28 mouse cellular contexts compared by ENCODE assay signal in genomic region chr12:10573381-10573780, GRCm38 (mm10).
DNase-seq lines count a peak whose midpoint lies in the region; ATAC-seq lines count a peak whose summit lies in the region.
"Had no signal": no experiment of that assay in that cellular context is flagged by ENCODE, and none has a peak within 500 bp of the region (broad histone marks: within the 10 kb centered on the region; RNA-seq: fewer than 3 reads in every experiment).

No protein-coding gene starts in this region.

- no peak for ATAC-seq in hindbrain, embryonic 11.5 days (ENCODE audit: low FRiP score)
- no peak for ATAC-seq in hindbrain, embryonic 14.5 days (ENCODE audit: low FRiP score)
- no peak for ATAC-seq in embryonic facial prominence, embryonic 14.5 days (ENCODE audit: low read depth)
- no peak for ATAC-seq in limb, embryonic 15.5 days (ENCODE audit: insufficient number of reproducible peaks, low FRiP score, low TSS enrichment, low read depth)
- ATAC-seq: CD4-positive, CD25-positive, alpha-beta regulatory T cell, adult 4 months; forebrain, embryonic 15.5 days; hindbrain, embryonic 16.5 days; intestine, embryonic 15.5 days had no signal

- H3K27me3 ChIP-seq in hindbrain, embryonic 11.5 days (ENCODE audit: control insufficient read depth, insufficient read depth, low read length): no peaks in the 10 kb centered on the region
- H3K27me3 ChIP-seq in hindbrain, embryonic 14.5 days (ENCODE audit: control insufficient read depth, insufficient read depth, low read length): no peaks in the 10 kb centered on the region
- no peaks in the 10 kb centered on the region for H3K27me3 ChIP-seq in embryonic facial prominence, embryonic 14.5 days (replicated peaks; ENCODE audit: control insufficient read depth, insufficient read depth, low read length)
- no peaks in the 10 kb centered on the region for H3K27me3 ChIP-seq in limb, embryonic 10.5 days (ENCODE audit: low read depth, poor library complexity, severe bottlenecking)
- no peaks in the 10 kb centered on the region for H3K27me3 ChIP-seq in limb, embryonic 15.5 days
- H3K27me3 ChIP-seq: forebrain, embryonic 15.5 days; heart, embryonic 12.5 days; intestine, embryonic 15.5 days; liver, embryonic 15.5 days; lung, embryonic 15.5 days had no signal

- H3K9ac ChIP-seq in hindbrain, embryonic 11.5 days (ENCODE audit: low read depth, low read length): no peak overlapping the region
- no peak overlapping the region for H3K9ac ChIP-seq in hindbrain, embryonic 14.5 days
- H3K9ac ChIP-seq in embryonic facial prominence, embryonic 14.5 days (ENCODE audit: low read depth, low read length): no peak overlapping the region
- H3K9ac ChIP-seq in limb, embryonic 15.5 days: no peak overlapping the region
- H3K9ac ChIP-seq: forebrain, embryonic 15.5 days; heart, embryonic 12.5 days; intestine, embryonic 15.5 days; liver, embryonic 15.5 days; lung, embryonic 15.5 days had no signal

- H3K36me3 ChIP-seq in hindbrain, embryonic 11.5 days (ENCODE audit: control insufficient read depth, insufficient read depth, low read length): no peaks in the 10 kb centered on the region
- H3K36me3 ChIP-seq in hindbrain, embryonic 14.5 days (replicated peaks; ENCODE audit: control insufficient read depth, insufficient read depth): no peaks in the 10 kb centered on the region
- no peaks in the 10 kb centered on the region for H3K36me3 ChIP-seq in embryonic facial prominence, embryonic 14.5 days (ENCODE audit: control insufficient read depth, insufficient read depth, low read length)
- no peaks in the 10 kb centered on the region for H3K36me3 ChIP-seq in limb, embryonic 10.5 days
- no peaks in the 10 kb centered on the region for H3K36me3 ChIP-seq in limb, embryonic 15.5 days
- H3K36me3 ChIP-seq: forebrain, embryonic 10.5 days; forebrain, embryonic 15.5 days; heart, embryonic 12.5 days; intestine, embryonic 15.5 days; liver, embryonic 15.5 days; lung, embryonic 15.5 days had no signal

- H3K4me3 ChIP-seq in hindbrain, embryonic 11.5 days (ENCODE audit: low read depth, low read length): no peak overlapping the region
- H3K4me3 ChIP-seq in hindbrain, embryonic 14.5 days (replicated peaks; ENCODE audit: low read length): no peak overlapping the region
- no peak overlapping the region for H3K4me3 ChIP-seq in embryonic facial prominence, embryonic 14.5 days (ENCODE audit: low read depth, low read length)
- H3K4me3 ChIP-seq in limb, embryonic 10.5 days: no peak overlapping the region
- H3K4me3 ChIP-seq in limb, embryonic 15.5 days: no peak overlapping the region
- H3K4me3 ChIP-seq: forebrain, embryonic 10.5 days; forebrain, embryonic 15.5 days; gastrocnemius, adult 2 months; heart, adult 2 months; heart, embryonic 12.5 days; intestine, embryonic 15.5 days; liver, embryonic 15.5 days; lung, embryonic 15.5 days had no signal

- WGBS in hindbrain, embryonic 11.5 days: 75% methylated on average over 9 of the region's 9 CpGs
- 90% methylated on average over 9 of the region's 9 CpGs for WGBS in hindbrain, embryonic 14.5 days
- 36% methylated on average over 9 of the region's 9 CpGs for WGBS in embryonic facial prominence, embryonic 14.5 days
- WGBS in limb, embryonic 10.5 days: 31% methylated on average over 9 of the region's 9 CpGs
- WGBS in limb, embryonic 15.5 days: 21% methylated on average over 9 of the region's 9 CpGs

- H3K9me3 ChIP-seq in hindbrain, embryonic 11.5 days (ENCODE audit: control insufficient read depth, low read length): no peaks in the 10 kb centered on the region
- H3K9me3 ChIP-seq in hindbrain, embryonic 14.5 days (ENCODE audit: control insufficient read depth, low read length): no peaks in the 10 kb centered on the region
- H3K9me3 ChIP-seq in embryonic facial prominence, embryonic 14.5 days (ENCODE audit: control insufficient read depth, low read length): no peaks in the 10 kb centered on the region
- no peaks in the 10 kb centered on the region for H3K9me3 ChIP-seq in limb, embryonic 10.5 days (replicated peaks)
- H3K9me3 ChIP-seq in limb, embryonic 15.5 days: no peaks in the 10 kb centered on the region
- H3K9me3 ChIP-seq: forebrain, embryonic 10.5 days; forebrain, embryonic 15.5 days; heart, embryonic 12.5 days; intestine, embryonic 15.5 days; liver, embryonic 15.5 days; lung, embryonic 15.5 days had no signal

- no peaks in the 10 kb centered on the region for H3K4me1 ChIP-seq in hindbrain, embryonic 11.5 days (replicated peaks; ENCODE audit: control insufficient read depth, insufficient read depth, low read length)
- H3K4me1 ChIP-seq in hindbrain, embryonic 14.5 days (replicated peaks; ENCODE audit: control insufficient read depth, insufficient read depth, low read length): no peaks in the 10 kb centered on the region
- no peaks in the 10 kb centered on the region; the same call in 1 of the 2 replicates for H3K4me1 ChIP-seq in embryonic facial prominence, embryonic 14.5 days (ENCODE audit: control insufficient read depth, insufficient read depth, low read length)
- H3K4me1 ChIP-seq in limb, embryonic 10.5 days: peaks cover 23% of the 10 kb centered on the region
- H3K4me1 ChIP-seq in limb, embryonic 15.5 days: peaks cover 4% of the 10 kb centered on the region
- H3K4me1 ChIP-seq: forebrain, embryonic 10.5 days; forebrain, embryonic 15.5 days; heart, embryonic 12.5 days; intestine, embryonic 15.5 days; liver, embryonic 15.5 days; lung, embryonic 15.5 days had no signal

- peak; percentile 9 for DNase-seq in hindbrain, embryonic 11.5 days (ENCODE audit: low spot score)
- DNase-seq in hindbrain, embryonic 14.5 days (ENCODE audit: low spot score): no peak
- peak; percentile 78 for DNase-seq in embryonic facial prominence, embryonic 14.5 days (ENCODE audit: low spot score)
- no peak for DNase-seq in limb, embryonic 10.5 days (ENCODE audit: low spot score)
- DNase-seq in left cerebral cortex, adult 11 months (ENCODE audit: low spot score): no peak
- no peak for DNase-seq in lung, postnatal 4 days
- DNase-seq in cerebellum, postnatal 10 days: no peak
- DNase-seq: adrenal gland, postnatal 25 days; cerebellum, adult 11-12 months; cerebellum, adult 9-11 months; gastrocnemius, adult 2 months; gastrocnemius, postnatal 36 days; heart, adult 2 months; kidney, adult 8-10 months; kidney, postnatal 10 days; layer of hippocampus, postnatal 36 days; midbrain, embryonic 14.5 days; right cerebral cortex, postnatal 25 days; spleen, adult 18-20 months had no signal

- H3K4me2 ChIP-seq in hindbrain, embryonic 11.5 days (replicated peaks; ENCODE audit: low read depth, low read length): no peak overlapping the region
- H3K4me2 ChIP-seq in hindbrain, embryonic 14.5 days (replicated peaks): no peak overlapping the region
- no peak overlapping the region for H3K4me2 ChIP-seq in embryonic facial prominence, embryonic 14.5 days (ENCODE audit: low read depth, low read length)
- H3K4me2 ChIP-seq in limb, embryonic 15.5 days: no peak overlapping the region
- H3K4me2 ChIP-seq: forebrain, embryonic 15.5 days; heart, embryonic 12.5 days; intestine, embryonic 15.5 days; liver, embryonic 15.5 days; lung, embryonic 15.5 days had no signal

- H3K27ac ChIP-seq in hindbrain, embryonic 11.5 days (ENCODE audit: low read depth, low read length): no peak overlapping the region
- H3K27ac ChIP-seq in hindbrain, embryonic 14.5 days: no peak overlapping the region
- H3K27ac ChIP-seq in embryonic facial prominence, embryonic 14.5 days (replicated peaks; ENCODE audit: low read depth, low read length): peak overlapping the region; percentile 44; the same call in 1 of the 2 replicates
- H3K27ac ChIP-seq in limb, embryonic 10.5 days: peak overlapping the region; percentile 50
- peak overlapping the region; percentile 69 for H3K27ac ChIP-seq in limb, embryonic 15.5 days
- H3K27ac ChIP-seq: forebrain, embryonic 10.5 days; forebrain, embryonic 15.5 days; gastrocnemius, adult 2 months; heart, adult 2 months; intestine, embryonic 15.5 days; liver, embryonic 15.5 days; lung, embryonic 15.5 days had no signal

Comparison
In these comparisons a context has a peak if more than half of its experiments do, and no peak if none do; other contexts are left out.
1. DNase-seq: peak in hindbrain, embryonic 11.5 days (single experiment) and embryonic facial prominence, embryonic 14.5 days (single experiment); none in hindbrain, embryonic 14.5 days (single experiment), limb, embryonic 10.5 days (single experiment), left cerebral cortex, adult 11 months (single experiment), lung, postnatal 4 days (0 of 2) and cerebellum, postnatal 10 days (0 of 2).
2. H3K27ac ChIP-seq: peak in embryonic facial prominence, embryonic 14.5 days (single experiment), limb, embryonic 10.5 days (single experiment) and limb, embryonic 15.5 days (single experiment); none in hindbrain, embryonic 11.5 days (single experiment) and hindbrain, embryonic 14.5 days (single experiment).